Mouse (Mus musculus): ENCODE data around the gene Cblb. TPM values are rescaled to one million over a fixed set of nuclear protein-coding genes. Genes with fewer than 3 reads are reported as not detected.

Cblb gene
- polyA plus RNA-seq, 1 experiment from 2014 or later: 28.9 TPM

DNA sequence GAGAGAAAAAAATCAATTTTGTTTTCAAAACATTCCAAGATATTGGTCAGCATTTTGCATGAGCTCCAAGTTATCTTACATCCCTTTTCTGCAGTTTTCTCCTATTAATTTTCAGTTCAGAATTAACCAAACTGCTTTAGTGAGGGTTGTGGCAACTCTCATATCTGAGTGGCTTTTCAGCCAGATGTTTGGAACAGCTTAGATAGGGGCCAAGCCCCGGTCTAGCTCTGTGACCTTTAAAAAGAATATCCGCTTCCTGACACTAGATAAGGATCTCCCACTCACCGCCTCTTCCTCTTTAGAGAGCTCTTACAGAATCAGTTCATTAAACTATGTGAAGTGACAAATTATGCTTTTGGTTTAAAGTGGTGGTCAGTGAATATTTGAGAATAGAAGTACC, 50.7 kb downstream of the Cblb start:
- Histone ChIP-seq H3K9me3 (no peaks in the 10 kb centered on the region), H3K27ac (replicated peaks) (no peak overlapping the region), H3K4me1 (peaks cover 3% of the 10 kb centered on the region; the same call in 1 of the 2 replicates), H3K27me3 (replicated peaks; ENCODE audit: low read depth, poor library complexity, severe bottlenecking) (no peaks in the 10 kb centered on the region), H3K4me3 (no peak overlapping the region), H3K36me3 (replicated peaks) (no peaks in the 10 kb centered on the region; the same call in 1 of the 2 replicates)
- WGBS: 75% methylated on average over 3 of the region's 3 CpGs
- DNase-seq (ENCODE audit: low spot score): no peak

GRCm38 (mm10) chr16:52086793-52087450, 55.9 kb downstream of the Cblb start:
- Histone ChIP-seq H3K27me3 (replicated peaks; ENCODE audit: low read depth, poor library complexity, severe bottlenecking) (no peaks in the 10 kb centered on the region), H3K4me3 (no peak overlapping the region), H3K36me3 (replicated peaks) (peaks cover 13% of the 10 kb centered on the region), H3K9me3 (no peaks in the 10 kb centered on the region), H3K4me1 (peaks cover 9% of the 10 kb centered on the region; the same call in 1 of the 2 replicates), H3K27ac (replicated peaks) (no peak overlapping the region)
- 90% methylated on average over 9 of the region's 9 CpGs for WGBS
- no peak for DNase-seq (ENCODE audit: low spot score)

DNA sequence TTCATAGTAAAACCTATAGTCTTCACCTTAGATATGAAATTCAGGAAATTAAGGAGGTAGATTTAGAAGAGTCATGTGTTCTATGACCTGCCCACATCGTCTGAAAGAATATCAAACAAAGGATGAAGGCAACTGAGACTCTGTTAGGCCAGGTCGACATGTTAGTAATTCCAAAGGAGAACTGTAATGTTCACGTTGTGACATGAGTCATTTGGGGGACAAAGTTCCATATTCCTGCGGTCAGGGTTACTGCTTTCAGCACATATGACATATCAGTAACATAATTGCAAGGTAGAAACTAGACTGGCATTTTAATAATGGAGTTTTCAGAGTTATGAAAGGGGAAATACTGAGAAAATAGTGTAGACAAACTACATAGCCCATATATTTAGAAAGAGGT, 58.3 kb downstream of the Cblb start:
- no peak for DNase-seq (ENCODE audit: low spot score)
- no peak overlapping the region for H3K27ac ChIP-seq (replicated peaks)
- H3K9me3 ChIP-seq: no peaks in the 10 kb centered on the region
- no peak overlapping the region for H3K4me3 ChIP-seq
- whole genome bisulfite sequencing: 88% methylated on average over 4 of the region's 4 CpGs
- peaks cover 14% of the 10 kb centered on the region; the same call in 1 of the 2 replicates for H3K4me1 ChIP-seq
- H3K36me3 ChIP-seq (replicated peaks): peaks cover 18% of the 10 kb centered on the region
- H3K27me3 ChIP-seq (replicated peaks; ENCODE audit: low read depth, poor library complexity, severe bottlenecking): no peaks in the 10 kb centered on the region

DNA sequence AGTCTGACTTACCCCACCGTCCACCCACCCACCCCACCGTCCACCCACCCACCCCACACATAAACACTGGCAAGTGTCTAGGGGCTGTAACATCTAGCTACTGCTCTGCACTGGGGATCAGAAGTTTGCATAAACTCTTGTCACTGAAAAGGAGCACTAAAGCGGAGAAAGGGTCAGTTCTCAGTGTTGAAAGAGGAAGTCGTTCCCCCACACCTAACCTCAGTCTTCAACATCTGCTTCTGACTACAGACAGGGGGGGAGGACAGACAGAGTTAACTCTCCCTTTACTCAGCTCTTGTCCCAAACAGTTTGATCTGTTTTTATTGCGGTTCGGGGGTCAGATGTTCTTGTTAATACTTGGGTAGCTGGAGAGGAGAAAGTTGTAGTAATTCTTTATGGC, 59.9 kb downstream of the Cblb start:
- H3K9me3 ChIP-seq: no peaks in the 10 kb centered on the region
- H3K27ac ChIP-seq (replicated peaks): no peak overlapping the region
- H3K36me3 ChIP-seq (replicated peaks): peaks cover 31% of the 10 kb centered on the region
- no peaks in the 10 kb centered on the region for H3K27me3 ChIP-seq (replicated peaks; ENCODE audit: low read depth, poor library complexity, severe bottlenecking)
- no peak for DNase-seq (ENCODE audit: low spot score)
- H3K4me3 ChIP-seq: no peak overlapping the region
- peaks cover 14% of the 10 kb centered on the region; the same call in 1 of the 2 replicates for H3K4me1 ChIP-seq
- 66% methylated on average over 6 of the region's 6 CpGs for WGBS

DNA sequence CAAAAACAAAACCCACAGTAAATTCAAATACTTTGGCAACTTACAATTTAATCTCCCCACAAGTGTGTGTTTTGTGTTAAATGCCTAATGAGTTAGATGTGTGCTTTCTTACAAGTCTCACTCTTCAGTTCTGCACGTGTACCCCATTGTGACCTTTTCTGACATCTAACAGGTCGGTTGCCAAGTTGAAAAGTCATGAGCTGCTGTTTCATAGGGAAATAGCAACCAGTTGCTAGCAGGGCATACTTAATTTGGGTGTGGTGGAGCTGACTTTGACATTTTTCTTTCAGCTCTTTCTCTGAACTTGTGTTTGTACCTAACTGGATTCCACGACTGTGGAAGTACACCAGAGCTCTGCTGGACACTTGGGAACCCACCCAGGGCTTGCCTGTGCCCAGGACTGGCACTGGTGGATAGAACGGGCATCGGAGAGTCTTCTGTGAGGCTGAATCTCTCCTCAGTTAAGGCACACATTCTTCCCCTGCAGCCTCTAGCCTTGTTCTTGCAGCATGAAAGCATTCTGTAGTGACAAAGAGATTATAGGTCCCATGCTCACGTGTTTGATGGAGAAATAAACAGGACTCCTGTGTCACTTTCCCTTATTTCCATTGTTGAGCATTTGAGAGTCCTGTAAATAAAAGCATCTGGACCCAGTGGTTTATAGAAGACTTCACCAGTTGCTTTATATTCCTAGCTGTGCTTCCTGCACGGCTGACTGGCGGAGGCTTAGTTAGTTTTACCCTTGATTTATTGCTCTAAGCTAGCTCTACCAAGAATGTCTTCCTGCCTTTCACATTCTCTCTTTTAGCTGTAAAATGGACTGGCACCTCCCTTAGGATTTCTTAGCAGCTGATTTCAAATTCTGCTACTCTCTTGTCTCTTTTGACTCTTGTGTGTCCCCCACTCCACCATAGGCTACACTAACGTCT, 62.6 kb downstream of the Cblb start:
- Histone ChIP-seq H3K4me1 (peaks cover 14% of the 10 kb centered on the region; the same call in 1 of the 2 replicates), H3K27me3 (replicated peaks; ENCODE audit: low read depth, poor library complexity, severe bottlenecking) (no peaks in the 10 kb centered on the region), H3K27ac (replicated peaks) (no peak overlapping the region), H3K9me3 (no peaks in the 10 kb centered on the region), H3K4me3 (no peak overlapping the region), H3K36me3 (replicated peaks) (peaks cover 46% of the 10 kb centered on the region)
- DNase-seq (ENCODE audit: low spot score): no peak
- 83% methylated on average over 9 of the region's 9 CpGs for WGBS

- peaks cover 46% of the 10 kb centered on the region for H3K36me3 ChIP-seq (replicated peaks)
- WGBS: 93% methylated on average over 10 of the region's 10 CpGs
- no peaks in the 10 kb centered on the region for H3K9me3 ChIP-seq
- H3K4me1 ChIP-seq: peaks cover 14% of the 10 kb centered on the region; the same call in 1 of the 2 replicates
- H3K27me3 ChIP-seq (replicated peaks; ENCODE audit: low read depth, poor library complexity, severe bottlenecking): no peaks in the 10 kb centered on the region
- no peak for DNase-seq (ENCODE audit: low spot score)
- no peak overlapping the region for H3K27ac ChIP-seq (replicated peaks)
- no peak overlapping the region for H3K4me3 ChIP-seq
Measured at GRCm38 (mm10) chr16:52094735-52095459, 63.9 kb downstream of the Cblb start.

GRCm38 (mm10) chr16:52095643-52096042, 64.6 kb downstream of the Cblb start:
- no peak overlapping the region for H3K27ac ChIP-seq (replicated peaks)
- H3K27me3 ChIP-seq (replicated peaks; ENCODE audit: low read depth, poor library complexity, severe bottlenecking): no peaks in the 10 kb centered on the region
- no peak for DNase-seq (ENCODE audit: low spot score)
- 89% methylated on average over 3 of the region's 3 CpGs for WGBS
- H3K9me3 ChIP-seq: no peaks in the 10 kb centered on the region
- peaks cover 11% of the 10 kb centered on the region; the same call in 1 of the 2 replicates for H3K4me1 ChIP-seq
- peaks cover 45% of the 10 kb centered on the region for H3K36me3 ChIP-seq (replicated peaks)
- H3K4me3 ChIP-seq: no peak overlapping the region

- H3K27ac ChIP-seq (replicated peaks): no peak overlapping the region
- no peaks in the 10 kb centered on the region for H3K27me3 ChIP-seq (replicated peaks; ENCODE audit: low read depth, poor library complexity, severe bottlenecking)
- peaks cover 49% of the 10 kb centered on the region for H3K36me3 ChIP-seq (replicated peaks)
- WGBS: 89% methylated on average over 6 of the region's 6 CpGs
- DNase-seq (ENCODE audit: low spot score): no peak
- no peak overlapping the region for H3K4me3 ChIP-seq
- H3K9me3 ChIP-seq: no peaks in the 10 kb centered on the region
- peaks cover 22% of the 10 kb centered on the region for H3K4me1 ChIP-seq
Measured at GRCm38 (mm10) chr16:52100466-52100865, 69.4 kb downstream of the Cblb start.

DNA sequence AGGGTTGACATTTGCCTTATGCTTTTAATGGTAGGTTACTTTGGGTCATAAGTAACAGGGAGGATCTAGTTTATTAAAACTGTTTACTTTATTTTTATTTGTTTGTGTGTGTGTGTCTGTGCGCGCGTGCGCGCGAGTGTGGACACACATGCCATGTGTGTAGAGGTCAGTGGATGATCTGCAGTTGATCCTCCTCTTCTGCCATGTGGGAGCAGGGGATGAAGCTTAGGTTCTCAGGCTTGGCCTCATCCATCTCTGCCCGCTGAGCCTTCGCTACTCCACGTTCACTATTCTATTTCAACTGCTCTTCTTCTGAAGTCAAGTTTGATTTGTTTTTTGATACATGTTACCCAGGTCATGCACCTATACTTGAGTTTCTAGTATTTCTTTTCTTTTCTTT, 73.6 kb downstream of the Cblb start:
- H3K36me3 ChIP-seq (replicated peaks): peaks cover 34% of the 10 kb centered on the region
- WGBS: 93% methylated on average over 9 of the region's 9 CpGs
- DNase-seq (ENCODE audit: low spot score): no peak
- no peaks in the 10 kb centered on the region for H3K27me3 ChIP-seq (replicated peaks; ENCODE audit: low read depth, poor library complexity, severe bottlenecking)
- H3K4me1 ChIP-seq: peaks cover 33% of the 10 kb centered on the region
- H3K9me3 ChIP-seq: no peaks in the 10 kb centered on the region
- H3K4me3 ChIP-seq: no peak overlapping the region
- H3K27ac ChIP-seq (replicated peaks): no peak overlapping the region

- no peak for DNase-seq (ENCODE audit: low spot score)
- WGBS: 90% methylated on average over 5 of the region's 5 CpGs
- H3K27ac ChIP-seq (replicated peaks): no peak overlapping the region
- H3K27me3 ChIP-seq (replicated peaks; ENCODE audit: low read depth, poor library complexity, severe bottlenecking): no peaks in the 10 kb centered on the region
- H3K4me3 ChIP-seq: no peak overlapping the region
- H3K36me3 ChIP-seq (replicated peaks): peaks cover 15% of the 10 kb centered on the region
- no peaks in the 10 kb centered on the region for H3K9me3 ChIP-seq
- peaks cover 25% of the 10 kb centered on the region for H3K4me1 ChIP-seq
Measured at GRCm38 (mm10) chr16:52107836-52108235, 76.8 kb downstream of the Cblb start.

- Histone ChIP-seq H3K36me3 (replicated peaks) (peaks cover 15% of the 10 kb centered on the region), H3K9me3 (no peaks in the 10 kb centered on the region), H3K4me1 (peaks cover 21% of the 10 kb centered on the region), H3K27me3 (replicated peaks; ENCODE audit: low read depth, poor library complexity, severe bottlenecking) (no peaks in the 10 kb centered on the region), H3K27ac (replicated peaks) (no peak overlapping the region), H3K4me3 (no peak overlapping the region)
- no peak for DNase-seq (ENCODE audit: low spot score)
- 78% methylated on average over 4 of the region's 4 CpGs for WGBS
Measured at GRCm38 (mm10) chr16:52114473-52114872, 83.4 kb downstream of the Cblb start.

- H3K27ac ChIP-seq (replicated peaks): no peak overlapping the region
- no peaks in the 10 kb centered on the region for H3K9me3 ChIP-seq
- peaks cover 22% of the 10 kb centered on the region for H3K36me3 ChIP-seq (replicated peaks)
- DNase-seq (ENCODE audit: low spot score): no peak
- H3K27me3 ChIP-seq (replicated peaks; ENCODE audit: low read depth, poor library complexity, severe bottlenecking): no peaks in the 10 kb centered on the region
- H3K4me3 ChIP-seq: no peak overlapping the region
- peaks cover 25% of the 10 kb centered on the region for H3K4me1 ChIP-seq
- WGBS: 83% methylated on average over 4 of the region's 4 CpGs
Measured at GRCm38 (mm10) chr16:52119003-52119402, 88.0 kb downstream of the Cblb start.

Data from embryonic facial prominence, embryonic 10.5 days (tissue).